Mouse (Mus musculus) myocyte (in vitro differentiated cells): Measurements from ENCODE around the gene Kcne3. TPM values are rescaled to one million over a fixed set of nuclear protein-coding genes. Genes with fewer than 3 reads are reported as not detected.

Experiments used
- H3K27me3 ChIP-seq: one replicate; pipeline ENCODE4 v1.6.1; 2011; ENCODE audit not compliant: control insufficient read depth, insufficient read depth, insufficient read length
- H3K36me3 ChIP-seq: one replicate; pipeline ENCODE4 v1.6.1; 2011; ENCODE audit not compliant: control insufficient read depth, insufficient read depth
- H3K4me2 ChIP-seq: one replicate; pipeline ENCODE4 v1.6.1; 2011; ENCODE audit warnings: low read depth, control low read depth
- H3K4me3 ChIP-seq: one replicate; pipeline ENCODE4 v1.5.1; 2011; ENCODE audit warnings: mild to moderate bottlenecking, control low read depth, moderate library complexity
- H3K79me2 ChIP-seq: one replicate; pipeline ENCODE4 v1.6.1; 2011; ENCODE audit not compliant: control insufficient read depth, insufficient read depth
- H3ac ChIP-seq: one replicate; pipeline ENCODE4 v1.6.1; 2011; ENCODE audit not compliant: control insufficient read depth, insufficient read length
- CEBPB ChIP-seq: IDR thresholded peaks from 2 replicates; pipeline ENCODE4 v1.6.1; 2011; ENCODE audit warnings: mild to moderate bottlenecking, moderate library complexity; ENCODE audit not compliant: poor library complexity, insufficient read depth, severe bottlenecking
- E2F4 ChIP-seq: IDR thresholded peaks from one replicate; pipeline ENCODE4 v1.6.1; 2011; ENCODE audit warnings: mild to moderate bottlenecking, control low read depth, moderate library complexity; ENCODE audit not compliant: insufficient read depth
- MAX ChIP-seq: IDR thresholded peaks from one replicate; pipeline ENCODE4 v1.6.1; 2011; ENCODE audit warnings: low read depth, mild to moderate bottlenecking, control low read depth
- MYOD1 ChIP-seq, 3 experiments: IDR thresholded peaks; one replicate each; pipeline ENCODE4 v1.6.1; 2011; ENCODE audit warnings: control low read depth in 2 of 3, low read depth in 2 of 3, mild to moderate bottlenecking in 2 of 3, moderate library complexity in 1 of 3; ENCODE audit not compliant: insufficient read length in 2 of 3, control insufficient read depth in 1 of 3
- MYOG ChIP-seq, 3 experiments: IDR thresholded peaks; one replicate each; pipeline ENCODE4 v1.6.1; 2011; ENCODE audit warnings: control low read depth in 2 of 3, low read depth in 2 of 3, mild to moderate bottlenecking in 2 of 3; ENCODE audit not compliant: insufficient read length in 2 of 3, control insufficient read depth in 1 of 3, insufficient read depth in 1 of 3
- POLR2A ChIP-seq: IDR thresholded peaks from one replicate; pipeline ENCODE4 v1.6.1; 2011; ENCODE audit warnings: low read depth, mild to moderate bottlenecking, control low read depth, moderate library complexity; ENCODE audit not compliant: insufficient read length
- POLR2AphosphoS2 ChIP-seq: IDR thresholded peaks from one replicate; pipeline ENCODE4 v1.6.1; 2011; ENCODE audit warnings: low read depth, control low read depth; ENCODE audit not compliant: insufficient read length
- REST ChIP-seq: IDR thresholded peaks from one replicate; pipeline ENCODE4 v1.6.1; 2011; ENCODE audit warnings: mild to moderate bottlenecking, control low read depth, moderate library complexity; ENCODE audit not compliant: insufficient read depth, insufficient read length
- SRF ChIP-seq: IDR thresholded peaks from one replicate; pipeline ENCODE4 v1.6.1; 2011; ENCODE audit warnings: low read depth; ENCODE audit not compliant: control insufficient read depth, insufficient read length
- TCF12 ChIP-seq: IDR thresholded peaks from one replicate; pipeline ENCODE4 v1.6.1; 2011; ENCODE audit warnings: mild to moderate bottlenecking, control low read depth; ENCODE audit not compliant: poor library complexity, insufficient read depth, severe bottlenecking
- TCF3 ChIP-seq: IDR thresholded peaks from one replicate; pipeline ENCODE4 v1.6.1; 2011; ENCODE audit warnings: low read depth, control low read depth; ENCODE audit not compliant: insufficient read length
- USF1 ChIP-seq: IDR thresholded peaks from one replicate; pipeline ENCODE4 v1.6.1; 2011; ENCODE audit warnings: low read depth, mild to moderate bottlenecking, control low read depth, moderate library complexity
- polyA plus RNA-seq: library from polyadenylated mRNA; unstranded; fragments of >200 nt; fragmentation: generic; extraction: Trizol; gene quantifications from one replicate; pipeline ENCODE4 v1.2.1, GENCODE M21; 2012; ENCODE audit warnings: missing spikeins

Gene Kcne3
- polyA plus RNA-seq: not detected

DNA sequence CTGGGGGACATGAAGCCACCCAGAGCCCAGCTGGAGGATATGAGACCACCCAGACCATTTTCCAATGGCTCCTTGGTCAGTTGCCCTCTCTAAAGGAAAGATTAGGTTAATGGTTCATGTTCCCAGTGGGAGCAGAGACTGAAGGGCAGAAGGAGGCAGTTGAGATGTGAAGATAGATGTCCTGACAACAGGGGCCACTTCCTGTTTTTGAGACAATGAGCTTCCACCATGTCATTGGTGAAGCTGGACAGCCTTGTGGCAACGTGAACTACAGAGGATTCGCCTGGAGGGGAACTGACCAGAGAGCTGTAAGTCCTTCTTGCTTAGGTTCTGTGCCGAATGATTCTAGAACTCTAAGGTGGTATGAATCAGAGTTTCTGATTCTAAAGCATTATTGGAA, at the start of gene Kcne3:
Kcne3 (plus strand) TSS at position 234 of the 400 bp plus-strand sequence.
- H3K4me3 ChIP-seq: no peak within 1 kb of the TSS
- H3K79me2 ChIP-seq: no peaks in the 10 kb centered on the region
- H3K27me3 ChIP-seq: peaks cover 5% of the 10 kb centered on the region
- TF ChIP-seq TCF3 (no peak), TCF12 (no peak), POLR2AphosphoS2 (no peak), MYOG (IDR thresholded peaks at IDR 0.05; ENCODE audit: control insufficient read depth in 1 of 3, insufficient read depth in 1 of 3, insufficient read length in 2 of 3, low read depth in 2 of 3) (no peak), MAX (no peak), MYOD1 (IDR thresholded peaks at IDR 0.05; ENCODE audit: control insufficient read depth in 1 of 3, insufficient read length in 2 of 3, low read depth in 2 of 3) (no peak), POLR2A (no peak), REST (no peak)
- no peaks in the 10 kb centered on the region for H3K36me3 ChIP-seq
- no peak within 1 kb of the TSS for H3K4me2 ChIP-seq
- H3ac ChIP-seq: no peak within 1 kb of the TSS

DNA sequence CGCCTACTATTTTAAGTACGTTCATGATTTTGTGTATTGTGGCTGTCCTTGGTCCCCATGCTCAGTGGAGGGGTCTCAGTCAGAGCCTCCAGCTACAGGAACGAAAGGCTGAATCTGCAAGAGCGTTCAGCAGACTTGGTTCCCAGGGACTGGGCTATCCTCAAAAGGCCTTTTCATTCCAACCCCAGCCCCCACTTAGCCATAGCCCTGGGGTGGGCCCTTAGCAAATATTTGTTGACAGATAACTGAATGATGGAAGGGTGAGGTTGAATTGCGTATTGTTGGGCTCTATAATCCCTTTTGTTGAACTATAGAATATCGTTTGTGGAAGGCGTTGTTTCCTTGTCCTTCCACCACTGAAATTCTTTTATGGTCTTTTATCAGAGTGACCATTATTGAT, 49.8 kb upstream of the Kcne3 start:
- Histone ChIP-seq H3K27me3 (no peaks in the 10 kb centered on the region), H3ac (no peak overlapping the region), H3K4me2 (no peak overlapping the region), H3K4me3 (no peak overlapping the region), H3K36me3 (no peaks in the 10 kb centered on the region), H3K79me2 (no peaks in the 10 kb centered on the region)
- TF ChIP-seq TCF12 (no peak), SRF (no peak), E2F4 (no peak), POLR2AphosphoS2 (no peak), USF1 (no peak), TCF3 (no peak), MYOG (IDR thresholded peaks at IDR 0.05; ENCODE audit: control insufficient read depth in 1 of 3, insufficient read depth in 1 of 3, insufficient read length in 2 of 3, low read depth in 2 of 3) (no peak), CEBPB (no peak), MAX (no peak), POLR2A (no peak), REST (no peak), MYOD1 (IDR thresholded peaks at IDR 0.05; ENCODE audit: control insufficient read depth in 1 of 3, insufficient read length in 2 of 3, low read depth in 2 of 3) (no peak)

DNA sequence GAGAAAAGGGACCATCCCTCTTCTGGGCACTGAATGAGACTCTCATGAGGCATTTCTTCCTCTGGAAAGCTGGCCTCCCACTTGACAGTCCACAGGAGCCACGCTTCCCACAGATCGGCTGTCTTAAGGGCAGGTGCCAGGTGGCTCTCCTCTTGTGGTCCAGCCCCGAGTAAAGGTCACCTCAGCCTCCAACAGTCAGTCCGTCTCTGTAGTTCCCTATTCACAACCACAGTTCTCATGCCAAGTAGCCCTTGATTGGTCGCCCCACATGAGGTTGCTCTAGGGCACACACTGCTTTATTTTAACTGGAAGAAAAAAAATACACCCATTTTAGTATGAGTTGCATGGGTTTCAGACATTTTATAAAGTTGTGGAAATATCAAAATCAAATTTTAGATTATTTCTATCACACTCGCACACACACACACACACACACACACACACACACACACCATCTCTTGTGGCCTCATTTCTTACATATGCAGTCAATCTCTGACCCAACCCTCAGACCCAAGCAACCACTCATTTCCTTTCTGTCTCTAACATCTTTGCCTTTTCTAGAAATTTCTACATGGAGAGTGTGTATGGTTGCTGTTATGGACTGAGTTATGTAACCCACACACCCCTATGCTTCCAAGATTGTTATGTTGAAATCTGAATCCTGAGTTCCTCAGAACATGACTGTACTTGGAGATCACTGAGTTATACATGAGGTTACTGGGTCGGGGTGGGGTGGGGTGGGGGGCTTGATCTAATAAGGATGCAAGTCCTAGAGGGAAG, 47.9 kb upstream of the Kcne3 start:
- H3K79me2 ChIP-seq: no peaks in the 10 kb centered on the region
- H3K4me3 ChIP-seq: no peak overlapping the region
- no peak for TF ChIP-seq REST
- no peak for TF ChIP-seq TCF3
- no peak for TF ChIP-seq SRF
- TF ChIP-seq MYOD1 (IDR thresholded peaks at IDR 0.05; ENCODE audit: control insufficient read depth in 1 of 3, insufficient read length in 2 of 3, low read depth in 2 of 3): no peak
- TF ChIP-seq E2F4: no peak
- no peak for TF ChIP-seq MAX
- TF ChIP-seq POLR2A: no peak
- H3ac ChIP-seq: no peak overlapping the region
- H3K36me3 ChIP-seq: no peaks in the 10 kb centered on the region
- no peaks in the 10 kb centered on the region for H3K27me3 ChIP-seq
- H3K4me2 ChIP-seq: no peak overlapping the region

DNA sequence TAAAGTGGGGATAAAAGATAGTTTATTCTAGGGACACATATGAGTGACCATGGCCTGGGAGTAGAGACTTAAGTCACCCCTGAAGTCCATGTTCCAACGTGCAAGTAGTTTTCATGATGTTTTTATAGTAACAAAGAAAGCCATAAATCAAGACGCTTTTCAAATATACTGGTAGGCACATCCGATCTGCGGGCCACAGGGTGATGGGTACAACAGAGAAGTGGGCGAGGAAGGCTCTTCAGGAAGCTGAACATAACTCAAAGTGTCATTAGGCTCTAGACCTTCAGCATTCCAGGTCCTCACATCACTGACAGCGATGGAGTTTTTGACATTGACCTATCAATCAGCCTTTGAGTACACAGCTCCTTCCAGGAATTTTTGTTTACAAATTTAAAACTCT, 45.7 kb upstream of the Kcne3 start:
- Histone ChIP-seq H3ac (no peak overlapping the region), H3K4me2 (no peak overlapping the region), H3K36me3 (no peaks in the 10 kb centered on the region), H3K27me3 (no peaks in the 10 kb centered on the region), H3K4me3 (no peak overlapping the region), H3K79me2 (no peaks in the 10 kb centered on the region)
- TF ChIP-seq E2F4 (no peak), MYOG (IDR thresholded peaks at IDR 0.05; ENCODE audit: control insufficient read depth in 1 of 3, insufficient read depth in 1 of 3, insufficient read length in 2 of 3, low read depth in 2 of 3) (no peak), REST (no peak), MYOD1 (IDR thresholded peaks at IDR 0.05; ENCODE audit: control insufficient read depth in 1 of 3, insufficient read length in 2 of 3, low read depth in 2 of 3) (no peak), POLR2AphosphoS2 (no peak), CEBPB (no peak), USF1 (no peak), POLR2A (no peak), SRF (no peak), TCF3 (no peak), MAX (no peak), TCF12 (no peak)

DNA sequence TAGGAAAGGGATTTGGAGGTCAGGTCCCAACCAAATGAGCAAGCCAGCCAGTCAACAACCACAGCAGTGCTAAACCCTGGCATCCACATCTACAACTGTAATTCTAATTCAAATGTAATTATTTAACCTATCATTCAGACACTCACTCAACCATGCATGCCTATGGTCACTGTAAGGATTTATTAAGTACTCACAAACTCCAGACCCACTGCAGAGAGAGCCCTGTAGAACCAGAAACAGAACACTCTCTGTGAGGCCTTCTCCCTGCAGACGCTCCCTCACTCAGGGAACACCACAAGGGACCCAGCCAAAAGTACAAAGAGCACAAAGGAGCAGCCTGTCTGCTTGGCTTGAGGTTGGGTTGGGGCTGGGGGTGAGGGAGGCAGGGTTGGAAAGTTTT, 43.9 kb upstream of the Kcne3 start:
- Histone ChIP-seq H3K79me2 (no peaks in the 10 kb centered on the region), H3K4me2 (no peak overlapping the region), H3K27me3 (no peaks in the 10 kb centered on the region), H3K36me3 (no peaks in the 10 kb centered on the region), H3K4me3 (no peak overlapping the region), H3ac (no peak overlapping the region)
- TF ChIP-seq MYOD1 (IDR thresholded peaks at IDR 0.05; ENCODE audit: control insufficient read depth in 1 of 3, insufficient read length in 2 of 3, low read depth in 2 of 3) (no peak), MAX (no peak)
